Mouse (Mus musculus) embryo, embryonic 11.5 days (tissue): ENCODE results near the gene Tkfc.

Experiments
- DNase-seq: peaks from one replicate; pipeline ENCODE4 v3.0.0-alpha.2; 2012; ENCODE audit warnings: low read depth, low spot score

Tkfc gene

DNA sequence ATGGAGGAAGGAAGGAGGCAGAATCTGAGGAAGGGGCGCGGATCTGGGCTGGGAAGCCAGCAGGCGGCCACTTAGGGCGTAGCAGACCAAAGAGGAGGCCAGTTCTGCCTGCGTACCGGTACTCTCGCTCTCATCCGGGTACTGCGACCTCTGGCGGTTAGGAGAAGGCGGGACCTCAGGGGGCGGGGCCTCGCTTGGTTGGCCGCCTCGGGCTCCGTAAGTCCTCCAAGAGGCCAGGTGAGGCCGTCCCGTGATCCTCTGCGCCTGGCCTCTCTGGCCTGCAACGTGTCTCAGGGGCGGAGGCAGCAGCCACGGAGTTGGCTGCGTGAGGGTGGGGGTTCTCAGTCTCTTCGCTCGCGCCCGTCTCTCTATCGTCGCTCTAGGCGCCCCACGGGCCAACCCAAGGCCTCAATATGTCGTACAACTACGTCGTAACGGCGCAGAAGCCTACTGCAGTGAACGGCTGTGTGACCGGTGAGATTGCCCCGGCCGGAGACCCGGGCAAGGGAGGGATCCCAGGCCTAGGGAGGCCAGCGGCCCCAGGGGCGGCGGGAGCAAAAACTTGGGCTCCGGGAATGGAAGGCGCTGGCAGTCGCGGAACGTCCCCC, at the start of gene Tkfc, which contains the start of gene Ddb1:
Tkfc (minus strand) TSS at position 362 of the 608 bp plus-strand sequence.
Ddb1 (plus strand) TSS at position 35 of the 608 bp plus-strand sequence.
- DNase-seq: peak; percentile 97

DNA sequence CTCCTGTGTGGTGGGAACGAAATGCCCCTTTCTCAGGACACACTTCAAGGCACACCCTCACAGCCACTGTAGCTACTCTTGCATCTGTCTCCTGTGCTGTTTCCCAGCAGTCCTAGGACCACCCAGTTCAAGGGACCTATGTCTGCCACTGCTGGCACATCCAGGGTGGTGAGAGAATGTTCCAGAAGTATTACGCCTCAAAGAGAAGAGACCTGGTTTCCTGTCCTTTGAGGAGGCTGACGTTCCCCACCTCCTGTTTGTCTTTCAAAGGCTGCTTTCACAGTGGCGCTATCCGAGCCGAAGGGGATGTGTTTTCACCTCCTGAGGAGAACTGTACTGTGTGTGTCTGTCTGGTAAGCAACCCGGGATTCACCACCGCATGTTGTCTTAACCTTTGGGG, 42.7 kb upstream of the Tkfc start:
- DNase-seq: no peak

DNA sequence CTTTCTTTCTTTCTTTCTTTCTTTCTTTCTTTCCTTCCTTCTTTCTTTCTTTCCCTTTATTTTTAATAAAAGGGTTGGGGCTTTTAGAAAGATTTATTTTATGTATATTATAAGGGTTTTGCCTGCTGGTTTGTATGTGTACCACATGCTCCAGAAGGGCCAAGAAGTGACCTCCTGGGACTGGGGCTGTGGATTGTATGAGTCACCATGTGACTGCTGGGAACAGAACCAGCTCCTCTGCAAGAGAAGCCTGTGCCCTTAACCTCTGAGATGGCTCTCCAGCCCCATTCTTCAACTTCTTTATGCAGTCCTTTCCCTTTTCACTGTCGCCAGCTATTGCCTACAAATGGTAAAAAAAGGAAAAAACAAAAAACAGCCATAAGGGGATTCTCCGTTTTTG, 40.2 kb upstream of the Tkfc start:
- DNase-seq: no peak

DNA sequence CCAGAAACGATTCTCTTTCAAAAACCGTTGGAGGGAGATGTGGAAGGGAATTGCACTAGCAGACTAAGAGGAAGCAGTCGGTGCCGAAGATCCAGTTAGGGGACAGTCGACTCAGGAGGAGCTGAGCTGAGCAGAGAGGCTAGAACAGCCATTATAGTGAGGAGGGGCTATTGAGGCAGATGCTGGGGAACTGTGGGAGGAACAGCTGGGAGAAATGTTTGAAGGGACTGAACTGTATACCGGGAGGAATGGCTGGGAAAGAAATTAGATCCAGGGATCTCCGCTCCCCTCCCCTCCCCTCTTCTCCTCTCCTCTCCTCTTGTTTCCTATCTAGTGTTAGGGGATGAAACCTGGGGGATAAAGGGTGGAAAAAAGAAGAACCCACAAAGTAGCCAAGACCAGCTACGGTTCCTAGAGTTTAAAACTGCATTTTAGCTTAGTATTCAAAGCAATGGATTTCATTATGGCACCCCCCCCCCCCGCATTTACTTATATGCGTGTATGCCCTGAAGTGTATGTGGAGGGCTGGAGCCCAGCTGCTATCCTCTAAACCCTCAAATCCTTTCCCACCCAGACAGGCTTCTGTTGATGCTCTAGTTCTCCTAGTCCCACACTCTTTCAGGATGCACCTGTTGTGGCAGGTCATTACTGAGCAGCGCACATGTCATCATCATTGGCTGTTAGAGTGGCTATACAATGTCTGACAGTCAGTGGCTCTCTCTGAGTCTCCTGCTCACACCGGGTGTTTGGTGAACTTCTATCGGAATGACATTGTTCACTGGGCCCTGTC, 35.3 kb upstream of the Tkfc start:
- DNase-seq: no peak

DNA sequence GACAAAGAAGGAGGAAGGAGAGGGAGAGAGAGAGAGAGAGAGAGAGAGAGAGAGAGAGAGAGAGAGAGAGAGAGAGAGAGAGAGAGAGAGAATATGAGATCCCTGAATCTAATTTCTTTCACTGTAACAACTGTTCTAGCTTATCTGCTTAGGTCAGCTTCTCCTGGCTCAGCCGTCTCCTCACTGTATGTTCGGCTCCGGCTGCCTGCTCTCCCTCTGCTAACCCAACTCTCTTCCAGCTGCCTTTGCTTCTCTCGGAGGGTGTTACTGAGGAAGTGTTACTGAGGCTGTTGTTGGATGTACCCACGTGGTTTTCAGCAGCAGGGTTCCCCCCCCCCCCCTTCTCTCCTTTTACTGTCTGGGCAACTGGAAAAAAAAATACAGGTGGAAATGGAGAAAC, 34.6 kb upstream of the Tkfc start:
- no peak for DNase-seq

DNA sequence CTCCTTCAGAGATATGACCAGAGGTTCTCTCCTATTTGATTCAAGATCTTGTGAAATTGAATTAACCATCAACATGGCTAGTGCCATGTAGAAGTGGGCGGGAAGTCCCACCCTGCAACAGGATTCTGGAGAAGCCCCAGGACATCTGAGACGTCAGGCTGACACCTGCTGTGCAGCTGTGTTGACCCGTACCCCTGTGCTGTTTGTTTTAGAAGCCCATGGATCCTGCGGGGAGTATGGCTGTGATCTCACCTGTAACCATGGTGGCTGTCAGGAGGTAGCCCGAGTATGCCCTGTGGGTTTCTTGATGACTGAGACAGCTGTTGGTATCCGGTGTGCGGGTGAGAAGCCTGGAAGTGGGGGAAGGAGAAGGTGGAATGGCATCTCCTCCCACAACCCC, 32.4 kb upstream of the Tkfc start:
- DNase-seq: no peak

DNA sequence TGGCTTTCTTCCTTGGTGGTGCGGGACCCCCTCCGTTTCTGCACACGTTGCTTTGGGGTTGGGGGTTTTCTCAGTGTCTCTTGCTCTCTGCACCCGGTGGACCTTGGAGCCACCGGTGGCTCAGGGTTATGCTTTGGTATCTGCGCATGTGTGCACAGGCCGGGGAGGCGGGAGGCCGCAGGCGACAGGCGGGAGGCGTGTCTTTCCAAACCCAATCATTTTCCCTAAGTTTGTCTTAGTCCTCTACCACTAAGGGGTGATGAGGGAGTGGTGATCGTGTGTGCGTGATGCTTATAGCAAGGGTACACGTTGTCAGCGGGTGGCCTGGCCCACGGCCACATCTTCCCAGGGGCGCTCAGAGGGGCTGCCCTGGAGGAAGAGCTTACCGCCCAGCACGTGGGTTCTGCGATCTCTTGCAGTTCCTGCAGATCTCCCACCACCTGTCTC, 29.4 kb upstream of the Tkfc start:
- DNase-seq: peak; percentile 35

DNA sequence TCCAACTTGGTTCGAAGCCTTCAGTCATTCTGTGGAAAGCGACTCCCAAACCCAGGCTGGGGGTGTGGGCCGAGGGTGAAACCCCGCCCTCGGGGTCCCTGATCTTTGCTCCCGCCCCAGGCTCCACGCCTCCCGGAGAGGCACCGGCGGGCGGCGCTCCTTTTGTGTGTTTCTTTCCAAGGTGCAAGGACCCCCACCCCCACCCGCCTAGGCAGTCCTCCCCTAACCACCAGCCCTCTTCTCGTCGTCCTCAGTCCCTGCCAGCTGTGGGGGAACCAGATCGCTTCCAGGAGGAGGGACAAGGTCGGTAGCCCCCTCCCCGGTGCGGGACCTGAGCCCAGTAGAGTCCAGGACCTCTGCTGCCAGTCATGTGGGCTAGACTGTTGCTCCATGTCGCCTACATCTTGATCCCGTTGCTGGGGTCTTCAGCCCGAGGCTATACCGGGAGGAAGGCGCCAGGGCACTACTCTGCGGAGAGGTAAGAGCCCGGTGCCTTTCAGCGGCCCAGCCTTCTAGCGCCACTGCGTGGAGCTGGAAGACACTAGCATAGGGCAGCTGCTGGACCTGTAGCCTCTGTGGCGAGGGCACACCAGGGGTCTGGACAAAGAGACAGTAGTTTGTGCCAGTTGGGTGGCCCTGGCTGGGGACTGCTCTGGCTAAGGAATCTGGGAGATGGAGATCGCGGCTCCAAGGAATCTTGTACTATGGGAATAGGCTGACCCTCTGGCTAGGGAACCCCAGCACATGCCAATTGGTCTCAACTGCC, 28.8 kb upstream of the Tkfc start, which contains the start of gene Vwce:
Vwce (plus strand) TSS at position 108 of the 766 bp plus-strand sequence.
- peak; percentile 39 for DNase-seq

DNA sequence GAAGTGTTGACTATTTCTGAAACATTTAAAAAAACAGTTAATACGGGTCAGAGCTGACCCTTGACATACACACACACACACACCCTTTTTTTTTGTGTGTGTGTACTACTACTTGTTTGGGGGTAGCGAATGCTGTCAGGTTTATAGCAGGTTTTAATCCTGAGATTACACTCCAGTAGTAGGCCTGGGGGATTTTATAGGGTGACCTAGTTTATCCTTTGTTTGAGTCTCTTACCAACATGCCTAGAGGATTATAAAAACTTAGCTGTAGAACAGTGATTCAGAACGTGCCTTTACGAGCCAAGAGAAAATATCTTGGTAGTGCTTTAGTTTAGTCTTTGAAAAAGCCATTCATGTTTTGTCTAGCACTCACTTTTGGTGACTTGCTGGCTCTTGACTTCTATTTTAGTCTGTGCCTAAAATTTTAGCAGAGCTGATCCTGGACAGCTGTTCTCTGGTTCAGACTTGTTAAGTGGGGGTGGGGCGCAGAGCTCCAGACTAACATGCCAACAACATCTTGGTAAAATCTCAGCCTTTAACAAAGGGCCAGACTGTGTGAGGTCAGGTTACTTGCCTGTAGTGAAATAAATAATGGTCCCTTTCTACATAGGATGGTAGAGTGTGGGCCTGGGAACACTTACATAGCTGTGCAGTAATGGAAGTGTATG, 3.3 kb upstream of the Tkfc start:
- DNase-seq: no peak

DNA sequence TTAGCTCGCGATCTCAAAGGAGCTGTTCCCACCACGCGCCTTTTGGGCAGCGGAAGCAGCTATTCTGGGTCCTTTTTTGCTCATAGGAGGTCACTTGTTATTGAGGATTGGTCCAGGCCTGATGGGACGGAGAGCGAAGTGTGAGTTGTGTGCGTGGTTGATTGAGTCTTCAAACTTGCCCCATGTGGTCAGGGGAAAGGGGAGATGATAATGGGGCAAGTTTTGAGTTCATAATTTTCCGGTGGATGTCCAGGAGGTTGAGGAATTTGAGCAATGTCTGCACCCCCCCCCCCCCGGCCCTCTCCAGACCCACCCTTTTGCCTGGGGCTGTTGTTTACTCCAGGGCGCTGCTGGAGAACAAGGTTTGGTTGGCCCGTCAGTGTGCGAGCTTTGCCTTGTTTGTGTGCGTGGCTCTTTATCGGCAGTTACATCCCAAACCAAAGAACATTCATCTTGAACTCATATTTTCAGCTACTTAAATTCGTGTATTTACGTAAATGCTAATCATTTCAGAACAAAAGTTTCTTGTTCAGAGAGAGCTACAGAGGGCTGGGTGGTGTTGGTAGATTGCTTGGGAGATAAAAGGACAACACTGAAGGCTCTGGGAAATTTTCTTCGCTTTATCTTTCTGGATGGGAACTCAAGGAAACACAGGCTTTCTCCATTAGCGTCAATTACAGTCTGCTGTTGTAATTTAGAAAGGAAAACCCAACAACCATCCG, 608 bp upstream of the Tkfc start:
- peak; percentile 4 for DNase-seq

DNA sequence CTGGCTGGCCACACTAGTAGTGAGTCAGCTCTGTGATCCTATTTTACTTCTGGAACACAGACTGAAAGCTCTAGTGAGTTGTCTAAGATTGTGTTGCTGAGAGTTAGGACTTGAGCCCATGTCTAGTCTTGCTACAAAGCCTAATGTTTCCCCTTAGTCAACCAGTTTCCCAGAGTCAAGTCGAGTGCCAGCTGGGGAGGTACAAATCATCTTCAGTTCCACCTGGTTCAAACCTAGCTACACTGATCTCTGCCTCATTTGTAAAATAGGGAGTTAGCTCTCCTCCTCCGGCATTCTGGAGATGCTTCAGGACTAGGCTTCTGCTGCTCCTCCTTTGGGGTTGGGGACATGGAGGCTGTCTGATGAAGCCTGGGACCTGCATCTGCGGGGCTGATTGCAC, 920 bp downstream of the Tkfc start:
- DNase-seq: no peak

DNA sequence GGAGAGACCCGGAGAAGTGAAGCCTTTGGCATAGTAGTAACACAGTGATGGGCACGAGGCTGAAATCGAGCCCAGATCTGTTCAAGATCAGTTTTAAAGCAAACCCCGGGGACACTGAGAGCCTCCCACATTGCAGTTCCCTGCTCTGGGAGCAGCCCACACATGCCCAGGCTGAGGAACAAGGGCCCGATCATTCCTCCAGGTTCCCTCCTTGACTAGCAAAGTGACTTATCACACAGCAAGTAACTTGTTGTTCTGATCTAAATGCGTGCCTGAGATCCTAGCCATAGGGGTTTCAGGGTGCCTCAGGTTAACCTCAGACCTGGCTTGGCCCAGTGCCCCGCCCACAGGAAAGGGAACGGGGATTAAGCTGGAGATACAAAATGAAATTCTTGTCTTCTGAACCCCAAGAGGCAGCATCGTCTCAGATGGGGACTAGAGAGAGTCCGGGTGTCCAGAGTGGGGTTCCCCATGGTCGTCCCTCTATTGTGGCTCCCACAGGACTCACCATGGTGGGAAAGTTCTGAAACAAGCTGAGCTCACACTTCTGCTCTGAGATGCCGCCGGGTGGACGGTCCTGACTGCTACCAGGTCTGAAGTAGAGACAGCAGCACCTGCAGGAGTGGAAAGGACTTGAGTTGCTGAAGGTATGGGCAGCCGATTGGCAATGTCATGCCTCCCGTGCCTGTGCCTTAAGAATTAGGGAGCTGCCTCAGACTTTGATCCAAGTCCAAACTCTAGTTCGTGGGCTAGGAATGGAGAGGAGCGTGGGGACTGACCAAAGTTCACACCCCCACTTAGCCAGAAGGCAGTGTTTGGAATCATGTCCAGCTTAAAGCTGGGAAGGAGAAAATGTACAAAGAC, 1.6 kb downstream of the Tkfc start:
- no peak for DNase-seq

DNA sequence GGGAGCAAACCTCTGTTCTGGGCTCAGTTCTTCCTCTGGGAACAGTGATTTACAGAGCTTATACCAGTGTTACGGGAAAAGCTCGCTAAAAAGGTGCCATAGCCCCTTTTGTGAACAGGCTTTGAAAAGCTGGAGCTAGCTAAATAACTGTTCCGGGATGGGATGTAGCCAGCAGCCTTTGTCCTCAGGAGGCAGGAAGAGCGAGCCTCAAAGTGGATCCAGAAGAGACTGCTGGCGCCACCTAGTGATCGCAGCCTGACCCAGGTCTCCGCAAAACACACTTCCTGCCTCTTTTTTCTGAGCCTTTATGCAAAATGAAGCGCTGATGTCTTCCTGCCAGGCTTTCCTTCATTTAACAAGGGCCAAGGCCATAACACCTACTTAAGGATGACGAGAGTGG, 2.7 kb downstream of the Tkfc start:
- DNase-seq: peak; percentile 82

DNA sequence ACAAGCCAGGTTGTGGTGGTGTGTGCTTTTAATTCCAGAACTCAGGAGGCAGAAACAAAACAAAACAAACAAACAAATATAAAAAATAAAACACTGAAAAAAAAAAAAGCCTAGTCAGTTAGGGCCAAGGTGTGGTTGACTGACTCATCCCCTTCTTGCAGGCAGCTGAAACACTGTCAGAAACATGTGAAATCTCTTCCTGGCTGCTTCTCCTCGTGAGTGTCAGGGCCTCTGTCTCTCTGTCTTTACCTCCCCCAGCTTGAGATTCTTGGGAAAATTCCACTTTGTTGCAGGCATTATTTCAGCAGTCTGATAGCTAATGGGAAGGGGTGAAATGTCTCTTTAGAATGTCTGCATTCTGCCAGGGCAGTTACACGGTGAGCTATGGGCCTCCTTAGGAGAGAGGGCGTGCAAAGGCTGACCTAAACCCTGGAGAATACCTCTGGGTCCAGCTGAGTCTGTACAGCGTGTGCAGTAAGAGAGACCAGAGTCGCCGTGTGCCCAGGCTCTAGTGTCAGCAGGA, 3.1 kb downstream of the Tkfc start:
- DNase-seq: no peak

DNA sequence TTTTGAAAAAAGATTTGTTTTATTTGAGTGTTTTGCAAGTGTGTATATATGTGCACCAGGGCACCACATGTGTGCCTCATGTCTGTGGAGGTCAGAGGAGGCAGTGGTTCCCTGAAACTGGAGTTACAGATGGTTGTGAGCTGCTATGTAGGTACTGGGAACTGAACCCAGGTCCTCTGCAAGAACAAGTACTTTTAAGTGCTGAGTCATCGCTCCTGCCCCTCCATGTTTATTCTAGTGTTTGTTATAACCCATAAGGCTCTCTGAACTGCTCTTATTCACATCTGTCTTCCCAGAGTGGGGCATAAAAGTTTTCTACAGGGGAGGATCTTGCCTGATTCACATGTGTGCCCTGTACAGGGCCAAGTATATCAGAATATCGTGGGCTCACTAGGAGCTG, 5.8 kb downstream of the Tkfc start:
- DNase-seq: no peak

DNA sequence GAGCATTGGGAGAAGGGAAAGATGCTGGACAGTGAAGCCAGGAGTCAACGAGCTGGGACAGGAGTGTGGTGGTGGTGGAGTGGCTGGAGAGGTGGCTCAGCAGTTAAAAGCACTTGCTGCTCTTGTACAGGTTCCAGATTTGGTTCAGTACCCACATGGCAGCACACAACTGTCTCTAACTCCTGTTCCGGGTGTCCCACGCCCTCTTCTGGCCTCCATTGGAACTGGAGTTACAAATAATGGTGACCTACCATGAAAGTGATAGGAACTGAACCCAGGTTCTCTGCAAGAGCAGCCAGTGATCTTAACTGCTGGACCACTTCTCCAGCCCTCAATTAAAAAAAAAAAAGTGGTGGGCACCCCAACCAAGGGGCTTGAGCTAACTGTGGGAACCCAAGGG, 7.3 kb downstream of the Tkfc start:
- no peak for DNase-seq

DNA sequence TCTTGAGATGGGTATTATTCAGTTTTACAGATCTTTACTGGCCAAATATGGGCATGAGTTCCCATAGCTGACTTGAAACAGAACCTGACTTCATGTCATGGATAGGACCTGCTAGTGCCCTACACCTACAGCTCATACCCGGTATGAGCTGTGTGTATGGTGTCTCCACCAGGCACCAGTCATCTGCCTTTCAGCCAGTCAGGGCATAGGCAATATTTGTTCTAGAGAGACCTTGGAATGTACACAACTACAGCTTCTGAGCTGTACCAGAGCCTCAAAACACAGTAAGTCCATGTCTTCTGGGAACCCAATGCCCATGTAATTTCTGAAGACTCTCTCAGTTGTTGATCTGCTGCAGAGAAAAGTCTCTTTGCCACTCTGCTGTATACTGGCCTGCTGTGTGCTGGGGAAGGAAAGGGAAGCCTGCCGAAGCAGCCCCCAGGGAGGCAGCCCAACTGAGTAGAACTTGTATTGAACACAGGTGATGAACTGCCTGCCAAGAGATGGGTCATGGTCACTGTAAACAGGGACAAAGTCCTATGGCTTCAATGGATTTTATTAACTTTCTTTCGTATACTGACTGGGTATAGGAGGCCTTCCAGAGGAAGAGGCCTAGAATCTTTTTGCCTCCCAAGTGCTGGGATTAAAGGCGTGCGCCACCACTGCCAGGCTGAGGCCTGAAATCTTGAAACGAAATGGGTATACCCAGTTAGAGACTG, 13.6 kb downstream of the Tkfc start:
- no peak for DNase-seq

DNA sequence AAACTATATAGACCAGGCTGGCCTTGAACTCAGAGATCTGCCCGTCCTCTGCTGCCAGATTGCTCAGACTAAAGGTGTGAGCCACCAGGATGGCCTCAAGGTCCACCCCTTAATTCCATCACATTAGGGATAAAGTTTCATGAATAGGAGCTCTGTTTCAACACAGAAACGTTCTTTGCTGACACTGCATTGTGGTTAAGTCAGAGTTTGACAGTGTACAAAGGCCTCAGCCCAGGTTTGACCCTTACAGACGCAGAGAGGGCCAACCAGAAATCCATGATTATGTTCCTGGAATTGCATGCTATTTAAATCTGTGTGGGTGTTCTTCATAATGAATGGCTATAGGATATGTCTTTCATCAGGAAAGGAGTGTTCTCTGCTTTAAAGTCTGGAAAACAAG, 15.2 kb downstream of the Tkfc start:
- no peak for DNase-seq

DNA sequence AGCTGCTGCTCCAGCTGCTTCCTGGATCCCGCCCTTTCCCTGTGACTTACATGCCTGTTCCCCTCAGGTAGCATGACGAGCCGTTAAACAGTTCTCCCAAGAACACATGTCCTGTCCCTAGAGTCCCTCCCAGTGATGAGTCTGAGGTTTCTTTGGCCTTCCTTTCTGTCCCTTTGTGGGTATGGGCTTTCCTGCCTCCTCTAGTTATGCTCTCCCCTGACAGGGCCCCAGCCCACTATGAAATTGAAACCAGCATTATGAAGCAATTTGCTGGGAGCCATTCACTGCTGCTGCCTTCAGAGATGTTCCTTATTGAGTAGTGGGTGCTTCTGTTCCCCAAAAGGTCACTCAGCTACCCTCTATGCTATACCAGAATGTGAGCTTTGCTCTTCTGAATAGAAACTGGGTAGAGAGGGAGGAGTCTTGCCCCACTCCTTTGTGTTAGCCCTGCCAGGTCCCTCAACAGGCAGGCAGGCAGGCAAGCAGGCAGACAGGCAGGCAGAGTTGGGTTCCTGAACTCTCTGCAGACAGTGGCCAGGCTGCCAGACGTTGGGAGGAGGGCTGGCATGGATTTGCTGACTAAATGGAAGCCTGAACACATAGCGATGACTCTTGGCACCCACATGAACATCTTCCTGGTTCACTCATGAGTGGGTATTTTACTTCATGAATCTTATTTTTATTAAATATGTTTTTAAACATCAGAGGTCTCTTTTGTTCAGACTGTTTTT, 16.2 kb downstream of the Tkfc start:
- DNase-seq: no peak
